Mouse (Mus musculus): ENCODE data around the gene 1700010I14Rik.

1700010I14Rik gene

DNA sequence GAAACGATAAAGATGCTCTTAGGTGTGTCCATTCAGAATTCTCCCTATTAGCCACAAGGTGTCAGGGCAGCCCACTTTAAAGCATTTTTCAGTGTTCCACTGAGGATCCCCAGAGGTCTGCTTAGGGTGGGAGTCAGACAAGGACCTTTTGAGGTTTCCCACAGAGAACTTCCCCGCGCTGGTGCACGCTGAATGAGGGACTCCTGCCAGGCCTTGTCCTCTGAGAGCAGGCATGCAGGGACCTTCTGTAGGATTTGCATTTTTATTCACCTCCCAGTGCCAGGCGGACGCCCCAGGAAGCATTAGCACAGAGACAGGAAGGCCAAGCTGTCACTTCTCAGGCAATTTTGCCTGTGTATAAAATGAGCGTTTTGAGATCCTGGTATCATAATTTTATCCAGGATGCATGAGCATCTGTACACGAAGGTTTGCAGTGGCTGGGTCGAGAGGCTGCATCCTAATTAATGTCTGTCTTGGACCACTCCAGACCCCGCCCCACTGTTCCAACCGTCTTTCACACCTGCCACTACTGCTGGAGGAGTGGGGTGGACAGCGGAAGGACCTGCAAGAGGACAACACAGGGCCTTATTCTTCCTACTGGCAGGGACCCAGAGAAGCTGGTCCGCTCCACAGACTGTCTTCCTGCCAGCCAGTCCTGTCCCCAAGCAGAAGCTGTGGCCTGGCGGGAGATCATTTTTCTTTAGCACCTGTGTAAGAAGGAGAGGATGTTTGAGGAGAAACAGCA lies 35.2 kb downstream of the 1700010I14Rik start:
- no peak for DNase-seq (ENCODE audit: low read depth, low spot score)

DNA sequence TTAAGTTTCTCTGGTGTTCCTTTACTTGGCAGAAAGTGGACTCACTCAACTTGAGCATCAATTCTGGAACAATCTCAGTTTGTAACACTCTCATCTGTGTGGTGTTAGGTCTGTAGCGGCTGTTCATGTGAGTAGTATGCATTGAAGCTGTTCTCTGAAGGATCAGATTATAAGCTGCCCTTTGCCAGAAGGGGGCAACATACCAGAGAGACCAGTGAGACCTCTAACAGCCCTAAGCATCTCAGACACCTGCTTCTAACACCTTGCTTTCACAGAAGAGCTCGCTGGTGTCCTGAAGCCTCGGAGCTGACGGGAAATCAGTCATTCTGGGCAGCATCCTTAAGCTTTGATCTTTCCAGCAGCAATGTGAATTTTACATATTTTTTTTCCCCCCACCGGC lies 42.0 kb downstream of the 1700010I14Rik start:
- DNase-seq (ENCODE audit: low read depth, low spot score) = peak; percentile 24

DNA sequence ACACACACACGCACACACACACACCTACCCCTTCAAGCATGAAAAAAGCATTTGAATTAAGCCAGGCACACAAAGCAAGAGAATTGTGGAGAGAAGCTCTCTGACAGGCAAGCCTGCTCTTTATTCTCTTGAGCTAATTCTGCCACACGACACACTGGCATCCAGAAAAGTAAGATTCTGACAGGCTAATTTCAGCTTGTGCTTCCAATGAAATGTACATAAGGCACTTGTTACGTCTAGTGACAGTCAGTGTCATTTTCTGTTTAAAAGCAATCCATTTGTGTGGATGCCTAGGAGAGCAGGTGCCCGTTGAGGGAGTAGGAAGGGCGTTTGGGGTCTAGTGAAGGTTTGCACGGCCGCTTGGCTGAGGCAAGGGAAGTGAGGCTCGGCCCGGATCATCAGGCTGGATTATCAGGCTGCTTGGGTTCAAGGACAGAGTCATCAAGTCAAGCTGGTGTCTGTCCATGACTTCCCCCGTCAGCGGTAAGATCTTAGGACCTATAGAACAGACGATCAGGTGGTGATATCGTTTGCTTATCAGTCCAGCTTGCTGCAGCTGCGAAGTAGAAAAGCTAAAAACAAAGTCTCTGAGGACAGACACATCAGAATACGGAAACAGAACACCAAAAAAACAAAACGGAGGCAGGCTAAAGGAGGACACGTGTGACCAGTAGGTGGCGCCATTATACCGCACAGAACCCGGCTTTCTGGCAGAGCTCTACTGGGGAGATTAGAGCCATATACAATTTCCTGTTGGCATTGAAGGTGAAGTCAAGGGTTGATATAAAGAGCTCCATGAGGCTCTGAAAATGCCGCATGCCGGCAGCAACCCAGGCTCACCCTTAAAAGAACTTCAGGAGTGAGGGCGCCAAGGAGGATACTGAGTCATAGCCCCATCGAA lies 43.4 kb downstream of the 1700010I14Rik start:
- peak; percentile 86 for DNase-seq (ENCODE audit: low read depth, low spot score)

DNA sequence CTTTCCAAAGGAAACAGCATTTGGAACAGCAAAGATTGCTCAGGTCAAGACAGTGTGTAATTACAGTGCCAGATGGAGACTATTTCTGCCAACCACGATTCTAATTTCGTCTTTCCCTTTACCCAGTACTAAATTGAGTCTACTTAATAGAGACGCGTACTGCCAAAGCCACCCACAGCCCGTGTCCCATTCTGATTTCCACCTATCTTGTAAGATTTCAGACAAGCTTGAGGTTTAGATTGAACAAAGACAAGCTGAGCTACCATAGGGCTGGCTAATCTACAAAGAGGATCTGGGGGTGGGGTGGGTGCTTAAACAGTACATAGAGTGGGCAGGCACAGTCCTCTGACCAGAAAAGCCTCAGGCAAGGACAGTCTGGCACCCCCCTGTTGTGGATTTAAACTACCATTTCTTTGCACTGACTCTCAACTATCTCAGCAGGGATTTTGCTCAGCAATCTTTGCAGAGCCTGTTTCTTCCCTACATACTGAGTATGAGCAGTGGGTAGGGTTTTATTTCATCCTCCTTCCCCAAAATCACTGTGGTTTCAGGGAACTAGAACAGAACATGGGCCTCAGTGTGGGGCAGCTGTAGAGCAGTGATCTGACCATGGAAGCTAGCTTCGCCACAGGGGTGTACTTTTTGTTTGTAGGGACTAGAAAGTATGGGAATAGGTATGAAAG lies 44.4 kb downstream of the 1700010I14Rik start:
- DNase-seq (ENCODE audit: low read depth, low spot score) = no peak

DNA sequence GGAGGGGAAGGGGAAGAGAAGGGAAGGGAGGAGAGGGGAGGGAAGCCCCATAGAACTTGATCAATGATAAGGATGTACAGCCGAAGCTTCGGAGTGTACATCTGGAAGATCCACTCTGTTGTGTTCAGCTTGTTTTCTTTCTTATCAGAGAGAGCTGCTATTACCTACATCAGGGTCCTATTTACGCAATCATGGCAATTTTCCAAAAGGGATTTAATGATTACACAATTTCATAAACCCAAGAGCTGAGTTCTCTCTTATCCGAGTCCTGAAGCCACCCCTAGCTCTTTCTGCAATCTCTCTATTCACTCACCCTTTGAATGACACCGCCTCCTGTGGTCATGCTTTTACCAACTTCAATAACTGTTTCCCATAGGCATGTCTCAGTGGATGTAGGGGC lies 45.4 kb downstream of the 1700010I14Rik start:
- no peak for DNase-seq (ENCODE audit: low read depth, low spot score)

DNA sequence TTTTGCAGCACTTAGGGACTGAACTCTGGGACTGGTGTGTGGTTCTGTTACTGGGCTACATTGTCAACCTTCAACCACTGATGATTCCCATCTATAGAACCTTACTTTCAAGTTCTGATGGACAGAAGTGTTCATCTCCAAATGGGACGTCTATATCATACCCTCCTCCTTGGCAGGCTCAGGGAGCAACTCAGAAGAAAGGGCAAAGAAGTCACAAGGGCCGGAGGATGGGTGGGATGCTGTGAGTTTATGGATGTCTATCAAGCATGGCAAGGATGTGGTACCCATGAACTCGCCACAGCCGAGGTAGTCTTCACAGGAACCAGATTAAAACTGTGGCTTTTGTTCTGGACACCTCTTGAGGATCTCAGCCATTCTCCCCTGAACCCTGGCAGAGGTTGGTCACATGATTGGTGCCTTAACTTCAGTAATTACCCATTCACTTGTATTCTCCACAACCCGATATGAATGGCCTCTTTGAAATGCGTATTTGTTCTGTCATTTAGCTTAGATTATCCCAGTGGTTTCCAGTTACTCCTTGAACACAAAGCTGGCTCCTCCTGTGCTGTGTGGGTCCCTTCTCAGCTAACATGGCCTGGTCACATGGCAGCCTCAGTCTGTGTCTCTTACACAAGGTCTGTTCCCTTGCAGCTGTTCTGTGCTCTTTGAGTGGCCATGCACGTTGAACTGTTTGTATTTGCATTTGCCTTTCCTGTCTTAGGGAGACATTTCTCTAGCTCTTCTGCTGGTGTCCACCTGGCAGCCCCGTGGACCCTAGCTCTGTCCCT lies 47.6 kb downstream of the 1700010I14Rik start:
- DNase-seq (ENCODE audit: low read depth, low spot score) = no peak

DNA sequence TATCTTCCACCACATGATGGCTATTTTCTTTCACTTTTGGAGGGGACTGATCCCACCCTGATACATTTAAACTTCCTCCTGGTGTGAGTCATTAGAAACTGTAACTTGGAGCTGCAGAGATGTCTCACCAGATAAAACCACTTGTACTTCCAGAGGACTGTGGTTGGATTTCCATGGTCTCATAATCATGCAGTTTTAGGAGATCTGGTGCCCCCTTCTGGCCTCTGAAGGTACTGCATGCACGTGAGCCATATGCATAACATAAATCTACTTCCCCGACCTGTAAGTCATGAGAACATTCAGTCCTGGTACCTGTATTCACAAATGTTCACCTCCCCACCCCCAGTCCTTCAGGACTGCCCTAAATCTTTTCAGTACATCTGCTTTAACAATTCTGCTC lies 54.6 kb downstream of the 1700010I14Rik start:
- peak; percentile 56 for DNase-seq (ENCODE audit: low read depth, low spot score)

DNA sequence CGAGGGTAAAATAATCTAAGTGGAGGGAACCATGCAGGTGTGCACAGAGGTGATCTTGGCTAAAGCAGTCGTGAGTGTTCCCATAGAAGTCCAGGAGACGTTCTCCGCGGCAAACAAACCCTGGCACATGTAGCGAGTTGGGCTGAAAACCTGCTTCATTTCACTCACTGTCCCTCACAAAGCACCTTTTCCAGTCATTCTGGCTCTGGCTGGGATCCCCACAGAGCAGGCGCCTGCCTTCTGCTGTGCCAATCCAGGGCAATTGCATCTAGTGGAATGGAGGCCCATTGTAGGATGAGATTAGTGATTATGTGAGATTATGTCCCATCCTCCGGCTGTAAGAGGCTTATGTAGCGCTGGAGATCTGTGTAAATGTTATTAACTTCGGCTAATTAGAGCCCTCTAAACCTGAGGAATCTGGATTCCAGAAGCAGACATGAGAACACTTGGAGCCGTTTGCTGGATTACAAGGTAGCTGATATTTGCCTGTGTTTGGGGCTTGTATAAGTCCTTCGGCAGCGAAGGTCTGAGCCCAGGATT lies 64.4 kb downstream of the 1700010I14Rik start:
- DNase-seq (ENCODE audit: low read depth, low spot score) = no peak

DNA sequence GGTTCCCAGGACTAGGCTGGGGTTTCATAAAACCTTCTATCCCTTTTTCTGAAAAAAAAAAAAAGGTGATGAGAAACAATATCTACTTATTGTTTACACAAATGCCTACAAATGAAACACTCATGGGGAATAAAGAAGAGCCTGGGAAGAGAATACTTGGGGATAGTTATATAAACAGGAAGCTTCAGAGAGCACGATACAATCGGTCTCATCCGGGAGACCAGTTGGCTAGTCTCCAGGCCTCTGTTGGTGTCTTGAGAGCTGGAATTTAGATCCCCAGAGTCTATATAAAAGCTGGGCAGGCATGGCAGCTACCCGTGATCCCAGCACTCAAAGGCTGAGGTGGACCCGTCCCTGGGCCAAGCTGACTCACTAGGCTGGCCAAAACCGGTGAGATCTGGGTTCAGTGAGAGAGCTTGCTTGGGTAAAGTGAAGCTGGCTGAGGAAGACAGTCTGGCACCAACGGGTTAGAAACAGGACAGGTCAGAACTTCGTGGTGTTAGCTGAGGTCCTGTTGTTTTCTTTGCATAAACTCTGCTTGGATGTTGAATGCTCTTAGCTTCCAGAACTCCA lies 71.3 kb downstream of the 1700010I14Rik start:
- no peak for DNase-seq (ENCODE audit: low read depth, low spot score)

Measured in CD4-positive, CD25-positive, alpha-beta regulatory T cell, adult 2 months (primary cell).